Mouse (Mus musculus) left cerebral cortex, postnatal 4 days (tissue): ENCODE measurements around the gene Cd79b. TPM values are rescaled to one million over a fixed set of nuclear protein-coding genes. Genes with fewer than 3 reads are reported as not detected.
A peak's percentile ranks its signal among the peaks of the same experiment; 100 is the strongest.

ENCODE experiments used
- DNase-seq: peaks from one replicate; pipeline ENCODE4 v3.0.0-alpha.2; 2022
- intact Hi-C: fragments of 180-260 bp; cut with DNase I; formaldehyde crosslinking; loops from one replicate; pipeline ENCODE4 v1.15.1; 2025
- total RNA-seq, 2 experiments: library from RNA; stranded (reverse); gene quantifications; 2 replicates each; pipeline ENCODE4 v1.2.3; 2021

The Cd79b gene
- total RNA-seq, 2 experiments from 2014 or later: 0.30 to 0.98 TPM

GRCm38 (mm10) chr11:106274971-106275411 is 39.6 kb downstream of the Cd79b start:
- DNase-seq: no peak
- intact Hi-C loops: no loop called here

GRCm38 (mm10) chr11:106274374-106274773 is 40.2 kb downstream of the Cd79b start:
- intact Hi-C loops: no loop called here
- DNase-seq: no peak

DNA sequence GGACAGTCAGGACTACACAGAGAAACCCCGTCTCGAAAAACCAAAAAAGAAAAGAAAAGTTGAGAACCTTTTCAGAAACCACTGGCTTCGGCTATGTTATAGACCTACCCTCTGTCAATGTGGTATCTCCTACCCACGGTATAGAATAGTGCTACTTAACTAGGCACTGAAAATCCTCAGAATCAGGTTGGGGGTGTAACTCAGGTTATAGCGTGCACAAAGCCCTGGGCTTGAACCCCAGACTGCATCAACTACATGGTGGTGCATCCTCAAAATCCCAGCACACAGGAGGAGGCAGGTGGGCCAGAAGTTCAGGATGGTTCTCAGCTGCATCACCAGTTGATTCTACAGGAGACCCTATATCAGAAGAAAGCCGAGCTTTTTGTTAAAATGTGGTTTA is 40.8 kb downstream of the Cd79b start:
- intact Hi-C loops: no loop called here

DNA sequence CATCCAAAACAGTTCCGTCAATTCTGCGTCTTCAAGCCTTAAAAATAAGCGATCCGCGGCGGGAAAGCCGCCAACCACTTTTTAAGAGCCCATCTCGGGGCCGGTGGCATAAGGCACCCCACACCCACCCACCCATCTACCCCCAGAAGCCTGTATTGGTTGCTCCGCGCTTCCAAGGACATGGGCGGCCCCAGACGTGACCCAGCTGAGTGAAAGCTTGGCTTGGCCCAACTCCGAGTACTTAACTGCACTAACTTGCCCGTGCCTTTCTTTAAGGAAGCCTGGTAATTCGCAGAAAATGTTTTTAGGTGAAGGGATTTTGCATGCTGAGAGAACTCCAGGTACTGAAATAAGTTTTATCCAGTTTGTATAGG is 41.3 kb downstream of the Cd79b start:
- no peak for DNase-seq
- intact Hi-C loops: no loop called here

More for the DNA sequence above, 40.8 kb downstream of the Cd79b start:
- no peak for DNase-seq

GRCm38 (mm10) chr11:106272644-106273310 is 41.8 kb downstream of the Cd79b start, which contains the start of gene Smarcd2:
Gene Smarcd2, minus strand, starts transcription at chr11:106272972.
- peak; percentile 100 for DNase-seq
- intact Hi-C loops: no loop called here

DNA sequence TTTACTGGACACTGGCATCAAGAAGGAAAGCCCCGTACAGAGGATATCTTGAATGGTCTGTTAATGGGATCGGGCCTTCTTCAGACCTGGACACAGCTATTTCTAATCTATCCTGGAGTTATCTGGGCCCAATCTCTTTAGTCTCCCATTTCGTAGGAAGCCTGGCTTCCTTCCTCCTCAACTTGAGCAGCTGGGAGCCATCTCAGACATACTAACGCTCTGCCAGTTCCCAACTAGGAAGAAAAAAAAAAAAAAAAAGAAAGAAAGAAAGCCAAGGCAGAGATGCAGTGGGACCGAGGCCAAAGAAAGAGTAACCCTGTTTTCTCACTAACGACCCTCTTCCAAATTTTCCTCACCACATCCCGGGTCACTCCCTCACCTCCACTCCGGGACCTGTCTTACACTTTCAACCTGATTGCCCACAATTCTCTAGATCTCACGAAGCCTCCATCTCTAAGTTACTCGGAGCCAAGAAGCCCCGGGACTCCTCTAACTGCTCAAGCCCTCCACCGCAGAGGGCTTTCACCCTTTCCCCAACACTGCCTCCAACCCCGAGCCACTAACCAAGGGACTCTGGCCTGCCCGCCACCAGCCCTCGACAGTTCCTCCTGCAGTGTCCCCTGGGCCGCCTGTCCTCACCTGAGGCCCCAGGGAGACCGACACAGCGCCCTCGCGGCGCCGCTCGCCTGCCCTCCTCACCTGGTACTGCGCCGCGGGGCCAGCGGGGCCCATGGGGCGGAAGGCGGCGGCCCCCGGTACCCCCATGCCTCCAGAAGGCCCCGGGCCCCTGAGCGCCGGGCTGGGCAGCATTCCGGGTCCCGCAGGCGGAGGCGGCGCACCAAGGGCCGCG is 42.5 kb downstream of the Cd79b start:
- peak; percentile 43 for DNase-seq
- intact Hi-C loops: no loop called here

- DNase-seq: peak; percentile 15
- intact Hi-C loops: no loop called here
Measured at GRCm38 (mm10) chr11:106271131-106271793, 43.3 kb downstream of the Cd79b start.

- peak; percentile 49 for DNase-seq
Measured at GRCm38 (mm10) chr11:106269060-106269431, 45.5 kb downstream of the Cd79b start.

DNA sequence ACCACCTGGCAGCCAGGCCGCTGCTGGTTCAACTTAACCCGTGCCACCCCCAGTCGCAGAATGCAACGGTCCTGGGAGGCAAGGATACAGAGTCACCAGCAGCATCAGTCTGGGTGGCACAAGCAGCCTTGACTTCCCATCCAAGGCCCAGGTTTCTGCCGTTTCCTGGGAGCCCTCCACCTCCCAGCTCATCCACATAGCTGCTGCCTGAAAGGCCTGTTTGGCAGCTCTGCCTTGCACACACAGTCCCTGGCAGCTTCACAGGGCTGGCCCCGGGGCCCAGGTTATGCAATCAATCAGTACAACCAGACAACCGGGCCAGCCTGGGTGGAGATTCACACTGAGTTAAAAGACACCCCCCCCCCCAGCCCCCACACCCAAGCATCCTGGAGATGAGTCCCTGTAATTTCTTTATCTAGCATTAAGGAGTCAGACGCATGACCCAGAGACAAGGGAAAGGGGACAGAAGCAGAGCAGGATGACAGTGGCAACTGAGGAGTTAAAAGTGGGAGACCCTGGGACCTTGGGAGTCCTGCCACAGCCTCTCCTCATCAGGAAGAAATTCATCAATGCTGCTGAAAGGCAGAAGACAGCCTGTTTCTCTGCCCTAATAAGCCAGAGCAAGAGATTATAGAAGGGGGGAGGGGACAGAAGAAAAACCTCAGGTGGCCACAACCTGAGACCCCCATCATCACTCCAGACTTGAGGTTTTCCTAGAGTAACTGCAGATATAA is 46.1 kb downstream of the Cd79b start:
- DNase-seq: peak; percentile 76
- intact Hi-C loops: loop anchor here (10.0 kb wide), 1 partner anchor 126 kb away; no protein-coding TSS in a partner anchor

More at GRCm38 (mm10) chr11:106269060-106269431, 45.5 kb downstream of the Cd79b start:
- intact Hi-C loops: loop anchor here (10.0 kb wide), 1 partner anchor 126 kb away; no protein-coding TSS in a partner anchor

- intact Hi-C loops: loop anchor here (10.0 kb wide), 1 partner anchor 127 kb away; no protein-coding TSS in a partner anchor
Measured at GRCm38 (mm10) chr11:106267871-106268270, 46.7 kb downstream of the Cd79b start.

DNA sequence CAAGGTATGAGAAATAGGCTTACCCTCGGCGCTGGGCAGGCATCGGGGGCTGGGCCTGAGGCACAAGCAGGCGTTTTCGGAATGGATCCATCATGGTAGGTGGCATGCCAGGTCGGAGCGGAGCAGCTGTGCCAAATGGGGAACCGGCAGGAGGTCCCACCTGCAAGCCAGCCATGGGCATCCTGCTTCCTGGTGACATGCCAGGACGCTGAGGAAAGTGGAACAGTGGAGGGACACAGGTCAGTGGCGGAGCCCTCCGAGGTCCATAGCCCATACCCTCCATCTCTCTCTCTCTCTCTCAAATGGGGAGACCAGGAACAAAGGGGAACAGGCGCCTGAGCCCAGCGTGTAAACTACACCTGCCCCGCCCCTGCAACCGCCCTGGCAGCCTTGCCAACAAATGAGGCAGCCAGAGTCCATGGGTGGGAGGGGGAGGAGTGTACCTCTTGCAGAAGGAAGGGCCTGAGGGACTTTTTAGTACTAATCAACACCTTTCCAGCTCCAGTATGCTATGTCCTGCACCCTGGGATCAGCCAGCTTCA is 47.2 kb downstream of the Cd79b start:
- intact Hi-C loops: loop anchor here (10.0 kb wide), 1 partner anchor 127 kb away; no protein-coding TSS in a partner anchor
- DNase-seq: peak; percentile 79

More at GRCm38 (mm10) chr11:106267871-106268270, 46.7 kb downstream of the Cd79b start:
- DNase-seq: peak; percentile 33

GRCm38 (mm10) chr11:106266431-106266830 is 48.1 kb downstream of the Cd79b start:
- intact Hi-C loops: loop anchor here (10.0 kb wide), 1 partner anchor 128 kb away; no protein-coding TSS in a partner anchor
- no peak for DNase-seq

DNA sequence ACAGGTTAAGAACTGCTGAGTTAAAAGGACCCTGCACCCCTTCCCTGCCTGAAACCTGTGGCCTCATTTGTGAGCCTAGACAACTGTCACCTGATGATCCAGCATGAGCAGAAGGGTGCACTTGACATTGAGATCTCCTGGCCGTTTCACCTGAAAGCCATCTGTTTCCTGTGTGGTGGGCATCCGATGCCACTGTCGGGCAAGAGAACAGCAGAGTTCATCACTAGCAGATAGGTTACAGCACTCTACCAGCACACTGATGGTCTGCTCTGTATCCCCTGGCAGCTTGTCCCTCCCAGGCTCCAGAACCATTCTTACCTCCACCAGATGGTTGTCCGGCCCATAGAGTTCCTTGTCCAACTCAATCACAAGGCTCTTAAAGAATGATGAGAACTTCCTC is 49.0 kb downstream of the Cd79b start:
- intact Hi-C loops: loop anchor here (10.0 kb wide), 1 partner anchor 129 kb away; no protein-coding TSS in a partner anchor
- DNase-seq: no peak

- no peak for DNase-seq
- intact Hi-C loops: loop anchor here (10.0 kb wide), 1 partner anchor 130 kb away; no protein-coding TSS in a partner anchor
Measured at GRCm38 (mm10) chr11:106264988-106265387, 49.6 kb downstream of the Cd79b start.

DNA sequence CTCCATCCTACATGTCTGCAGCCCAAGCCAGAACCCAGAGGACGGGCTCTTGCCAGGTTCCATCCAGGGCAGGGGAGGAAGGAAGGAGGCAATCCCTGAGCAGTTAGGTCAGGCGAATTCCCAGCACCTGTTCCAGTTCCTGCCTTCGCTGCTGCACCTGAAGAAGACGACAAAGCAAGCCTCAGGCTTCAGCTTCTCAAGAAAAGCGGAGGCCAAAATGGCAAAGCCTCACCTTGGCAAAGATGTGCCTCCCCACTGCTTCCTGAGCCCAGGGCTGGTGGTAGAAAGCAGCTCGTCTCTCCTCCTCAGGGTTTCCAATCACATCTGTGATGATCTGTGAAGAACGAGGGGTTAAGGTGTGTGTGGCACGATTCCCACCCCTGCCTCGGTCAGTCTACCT is 50.6 kb downstream of the Cd79b start:
- intact Hi-C loops: loop anchor here (10.0 kb wide), 1 partner anchor 131 kb away; no protein-coding TSS in a partner anchor
- no peak for DNase-seq

Other genes starting within 250 kb of the Cd79b start
- gene Taco1, start 248.7 kb downstream of the Cd79b start, total RNA-seq: 10 to 100 TPM; 12.3 to 12.8 TPM
- gene Map3k3, start 230.1 kb downstream of the Cd79b start, total RNA-seq: 10 to 100 TPM; 30.7 to 31.9 TPM
- gene Gm10840, start 153.9 kb downstream of the Cd79b start, total RNA-seq: not detected
- 10 to 100 TPM; 81.2 to 84.6 TPM for gene Limd2, start 153.9 kb downstream of the Cd79b start, total RNA-seq
- gene Strada, start 112.6 kb downstream of the Cd79b start, total RNA-seq: 10 to 100 TPM; 27.3 to 28.5 TPM
- 10 to 100 TPM; 69.4 to 74.7 TPM for gene Ccdc47, start 98.4 kb downstream of the Cd79b start, total RNA-seq
- 10 to 100 TPM; 79.8 to 81.0 TPM for gene Ddx42, start 97.8 kb downstream of the Cd79b start, total RNA-seq
- gene Ftsj3, start 58.7 kb downstream of the Cd79b start, total RNA-seq: 10 to 100 TPM; 34.6 to 35.1 TPM
- 100 to 1,000 TPM; 111 to 112 TPM for gene Psmc5, start 58.6 kb downstream of the Cd79b start, total RNA-seq
- gene Smarcd2, start 41.8 kb downstream of the Cd79b start, total RNA-seq: 10 to 100 TPM; 13.9 to 17.8 TPM
- under 1 TPM; 0.18 to 0.28 TPM for gene Tcam1, start 38.1 kb downstream of the Cd79b start, total RNA-seq
- gene Gh, start 12.9 kb downstream of the Cd79b start, total RNA-seq: not detected
- gene Scn4a, start 38.5 kb upstream of the Cd79b start, total RNA-seq: not detected
- gene Prr29, start 50.7 kb upstream of the Cd79b start, total RNA-seq: not detected
- 1 to 10 TPM; 4.4 to 6.2 TPM for gene Icam2, start 73.3 kb upstream of the Cd79b start, total RNA-seq
- gene Ern1, start 173.1 kb upstream of the Cd79b start, total RNA-seq: 10 to 100 TPM; 10.7 to 12.9 TPM